Mouse (Mus musculus) T-helper 1 cell (primary cell): ENCODE results near the gene Cry1.

ENCODE experiments used
- in situ Hi-C: fragments of 300-600 bp; cut with MboI, MseI; formaldehyde crosslinking; loops from one replicate; pipeline ENCODE4 v1.15.1; 2025; ENCODE audit warnings: high pct_unique_total_duplicates

Cry1 gene

GRCm38 (mm10) chr10:85164791-85165190 lies 20.1 kb downstream of the Cry1 start:
- in situ Hi-C loops: no loop called here

GRCm38 (mm10) chr10:85161745-85162351 lies 23.0 kb downstream of the Cry1 start:
- in situ Hi-C loops: no loop called here

- in situ Hi-C loops: no loop called here
Observed at GRCm38 (mm10) chr10:85159989-85160619, 24.8 kb downstream of the Cry1 start.

- in situ Hi-C loops: no loop called here
Observed at GRCm38 (mm10) chr10:85157451-85157850, 27.4 kb downstream of the Cry1 start.

- in situ Hi-C loops: no loop called here
Observed at GRCm38 (mm10) chr10:85154195-85154594, 30.7 kb downstream of the Cry1 start.

- in situ Hi-C loops: no loop called here
Observed at GRCm38 (mm10) chr10:85149226-85149625, 35.6 kb downstream of the Cry1 start.

GRCm38 (mm10) chr10:85146282-85146681 lies 38.6 kb downstream of the Cry1 start:
- in situ Hi-C loops: no loop called here

- in situ Hi-C loops: no loop called here
Observed at GRCm38 (mm10) chr10:85141465-85141864, 43.4 kb downstream of the Cry1 start.

GRCm38 (mm10) chr10:85136573-85136972 lies 48.3 kb downstream of the Cry1 start:
- in situ Hi-C loops: no loop called here

- in situ Hi-C loops: no loop called here
Observed at GRCm38 (mm10) chr10:85128453-85128852, 56.4 kb downstream of the Cry1 start.

GRCm38 (mm10) chr10:85127395-85128287 lies 57.2 kb downstream of the Cry1 start, which contains the start of gene Mterf2:
TSS of gene Mterf2 (minus strand) at chr10:85128027.
- in situ Hi-C loops: no loop called here

- in situ Hi-C loops: no loop called here
Observed at GRCm38 (mm10) chr10:85125184-85125583, 59.7 kb downstream of the Cry1 start.

- in situ Hi-C loops: no loop called here
Observed at GRCm38 (mm10) chr10:85114409-85114808, 70.5 kb downstream of the Cry1 start.

GRCm38 (mm10) chr10:85103085-85103885 lies 81.6 kb downstream of the Cry1 start:
- in situ Hi-C loops: no loop called here

GRCm38 (mm10) chr10:85102247-85103084 lies 82.4 kb downstream of the Cry1 start, which contains the start of the genes Fhl4 and Tmem263:
TSS of gene Fhl4 (minus strand) at chr10:85102495.
TSS of gene Tmem263 (plus strand) at chr10:85102627.
- in situ Hi-C loops: no loop called here

GRCm38 (mm10) chr10:85101841-85102240 lies 83.0 kb downstream of the Cry1 start:
- in situ Hi-C loops: no loop called here
